Mouse (Mus musculus): ENCODE measurements around the gene Klhl31. TPM values are rescaled to one million over a fixed set of nuclear protein-coding genes. Genes with fewer than 3 reads are reported as not detected.

Gene Klhl31
- polyA plus RNA-seq, 1 experiment = not detected

DNA sequence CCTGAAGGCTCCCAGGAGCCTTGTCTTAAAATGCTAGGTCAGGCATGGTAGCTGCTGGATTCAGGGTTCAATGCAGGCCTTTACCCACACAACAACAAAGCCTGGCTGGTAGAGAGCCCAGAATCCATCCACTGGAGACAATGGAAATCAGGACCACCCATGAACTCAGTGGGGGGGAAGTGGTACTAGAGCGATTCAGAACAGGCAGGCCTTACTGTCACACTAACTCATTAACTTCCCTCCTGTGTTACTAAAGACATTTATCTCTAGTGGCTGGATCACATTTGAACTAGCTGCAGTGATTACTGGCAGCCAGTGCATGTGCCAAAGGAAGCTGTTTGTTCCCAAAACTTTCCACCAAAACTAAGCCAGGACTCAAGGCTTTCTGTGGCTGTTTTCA, 13.4 kb upstream of the Klhl31 start:
- WGBS = 89% methylated on average over 1 of the region's 1 CpGs
- no peak for DNase-seq (ENCODE audit: low read depth, low spot score)

DNA sequence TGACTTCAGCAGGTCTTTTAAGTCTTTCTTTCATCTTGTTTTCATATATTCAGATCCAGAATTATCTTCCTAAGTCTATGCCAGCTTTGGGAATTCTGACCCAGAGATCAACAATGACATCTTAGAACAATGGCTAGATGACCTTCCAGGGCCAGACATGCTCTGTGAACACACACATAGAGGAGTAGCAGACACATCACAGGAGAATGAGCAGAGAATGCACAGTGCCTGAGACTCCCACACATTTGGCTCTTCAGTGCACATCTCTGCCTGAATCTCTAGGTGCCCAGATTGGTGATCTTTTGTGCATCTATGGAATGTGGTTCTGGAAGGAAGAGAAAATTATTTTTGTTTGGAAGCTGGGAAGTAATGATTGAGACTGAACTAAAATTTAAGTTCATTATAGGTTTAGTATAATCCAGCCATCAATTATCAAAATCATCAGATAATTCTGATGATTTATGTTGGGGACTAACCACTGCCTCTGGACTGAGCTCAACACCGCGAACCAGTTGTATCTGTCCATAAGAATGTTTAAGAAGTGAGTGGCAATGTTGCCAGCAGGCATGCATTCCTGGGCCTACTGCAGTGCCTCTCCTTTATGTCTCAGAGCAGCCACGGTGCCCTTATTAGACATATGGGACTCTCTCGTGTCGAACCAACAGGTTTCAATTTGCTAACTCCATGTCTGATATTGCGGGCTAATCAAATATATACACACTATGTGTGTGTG, 12.8 kb upstream of the Klhl31 start:
- WGBS = 93% methylated on average over 6 of the region's 6 CpGs

DNA sequence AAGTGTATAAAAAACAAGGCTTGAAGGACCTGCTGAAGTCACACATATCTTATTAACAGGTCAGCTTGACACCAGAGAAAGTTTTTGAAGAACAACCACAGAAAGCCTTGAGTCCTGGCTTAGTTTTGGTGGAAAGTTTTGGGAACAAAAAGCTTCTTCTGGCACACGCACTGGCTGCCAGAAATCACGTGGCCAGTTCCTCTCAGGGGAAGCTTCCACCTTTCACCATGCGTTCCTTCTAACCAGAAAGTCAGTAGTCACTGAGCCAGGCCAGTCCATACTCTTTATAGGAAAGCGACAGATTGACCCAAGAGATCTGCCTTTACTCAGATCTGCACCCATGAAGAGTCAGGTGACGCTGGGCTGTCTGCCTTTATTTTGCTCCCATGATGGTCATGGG, 12.1 kb upstream of the Klhl31 start:
- WGBS = 85% methylated on average over 5 of the region's 5 CpGs
- no peak for DNase-seq (ENCODE audit: low read depth, low spot score)

More for the DNA sequence above, 12.8 kb upstream of the Klhl31 start:
- no peak for DNase-seq (ENCODE audit: low read depth, low spot score)

DNA sequence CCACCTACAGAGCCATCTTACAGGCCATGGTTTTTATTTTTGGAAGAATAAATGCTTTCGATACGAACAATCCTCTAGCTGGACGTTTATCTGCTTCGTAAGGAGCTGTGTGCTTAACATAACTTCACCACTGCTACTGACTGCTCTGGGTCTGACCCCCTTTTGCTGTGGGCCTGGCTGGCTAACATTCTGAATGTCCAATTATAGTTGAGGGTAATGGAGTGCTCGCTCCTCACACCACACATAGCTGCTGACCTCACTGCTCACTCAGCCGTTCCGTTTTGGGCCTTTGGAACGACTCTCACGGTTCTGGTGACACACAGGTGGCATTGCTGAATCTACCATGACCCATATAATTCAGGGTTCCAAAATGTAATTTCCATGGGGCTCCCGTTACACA, 7.6 kb upstream of the Klhl31 start:
- WGBS = 88% methylated on average over 10 of the region's 10 CpGs
- no peak for DNase-seq (ENCODE audit: low read depth, low spot score)

DNA sequence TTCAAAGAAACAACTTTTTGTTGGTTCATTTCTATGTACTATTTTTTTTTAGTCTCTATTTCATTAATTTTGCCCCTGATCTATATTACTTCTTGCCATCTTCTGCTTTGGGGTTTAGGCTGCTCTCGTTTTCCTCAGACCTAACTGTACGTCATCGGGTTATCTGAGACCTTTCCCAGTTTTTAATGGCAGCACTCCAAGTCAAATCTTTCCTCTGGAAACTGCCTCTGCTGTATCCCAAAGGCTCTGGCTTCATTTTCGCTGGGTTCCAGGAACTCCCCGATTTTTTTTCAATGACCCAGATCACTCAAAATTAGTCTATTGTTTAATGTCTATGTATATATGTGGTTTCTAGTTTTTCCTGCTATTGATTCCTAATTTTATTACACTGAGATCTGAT, 6.6 kb upstream of the Klhl31 start:
- WGBS = 20% methylated on average over 5 of the region's 5 CpGs

DNA sequence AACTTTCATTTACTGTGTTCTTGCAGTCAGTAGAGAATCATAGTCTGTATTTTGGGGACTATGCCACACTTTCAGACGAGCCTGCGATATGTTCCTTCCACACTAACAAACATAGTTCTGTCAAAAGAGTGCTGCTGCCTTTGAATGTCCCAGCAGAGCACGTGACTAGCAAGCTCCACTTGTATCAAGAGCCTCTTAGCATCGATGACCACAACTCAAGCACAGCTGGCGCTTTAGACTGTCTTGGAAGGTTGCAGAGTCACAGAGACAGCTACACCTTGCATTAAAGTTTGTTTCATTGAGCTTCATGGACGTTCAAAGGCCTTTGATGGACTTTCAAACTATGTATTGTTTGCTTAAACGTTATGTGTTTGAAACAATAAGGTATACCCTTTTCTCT, 5.5 kb upstream of the Klhl31 start:
- 84% methylated on average over 7 of the region's 7 CpGs for WGBS
- DNase-seq (ENCODE audit: low read depth, low spot score) = no peak

More for the DNA sequence above, 6.6 kb upstream of the Klhl31 start:
- DNase-seq (ENCODE audit: low read depth, low spot score) = no peak

DNA sequence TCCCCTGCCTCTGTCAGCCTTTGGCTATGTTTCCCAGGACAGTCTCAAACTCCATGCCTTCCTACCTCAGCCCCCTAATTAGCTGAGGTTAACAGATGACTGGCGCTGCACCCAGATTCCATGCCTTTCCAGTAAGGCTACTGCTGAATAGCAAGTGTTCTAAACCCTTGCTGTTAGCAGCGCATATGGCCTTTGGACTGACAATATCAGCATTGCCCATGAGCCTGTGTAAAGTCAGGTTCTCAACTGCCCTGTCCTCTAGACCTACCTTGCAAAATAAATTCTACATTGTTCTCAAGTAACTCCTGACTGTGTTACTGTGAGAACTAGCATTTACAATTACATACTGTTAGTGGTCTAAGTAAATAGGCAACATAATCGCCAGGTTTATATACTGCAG, 3.9 kb upstream of the Klhl31 start:
- DNase-seq (ENCODE audit: low read depth, low spot score) = no peak
- whole genome bisulfite sequencing = 64% methylated on average over 3 of the region's 3 CpGs

DNA sequence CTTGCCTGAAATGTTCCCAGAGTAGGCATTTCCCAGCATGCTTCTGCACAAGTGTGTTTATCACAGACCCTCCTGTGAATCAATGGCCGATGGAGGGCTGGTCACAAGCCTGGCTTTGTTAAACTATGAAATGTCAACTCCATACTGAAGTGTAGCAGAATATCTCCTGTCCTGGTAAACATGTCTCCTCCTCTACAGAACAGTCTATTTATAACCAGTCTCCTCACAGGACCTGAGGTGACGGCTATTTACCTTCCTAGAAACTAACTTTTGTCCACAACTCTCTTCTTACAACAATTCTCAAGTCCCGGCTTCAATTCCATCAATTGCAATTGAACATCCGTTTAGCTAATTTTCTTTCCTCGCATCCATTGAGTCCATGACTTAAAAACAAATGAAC, 297 bp upstream of the Klhl31 start:
- no peak for DNase-seq (ENCODE audit: low read depth, low spot score)
- WGBS = 85% methylated on average over 5 of the region's 5 CpGs

DNA sequence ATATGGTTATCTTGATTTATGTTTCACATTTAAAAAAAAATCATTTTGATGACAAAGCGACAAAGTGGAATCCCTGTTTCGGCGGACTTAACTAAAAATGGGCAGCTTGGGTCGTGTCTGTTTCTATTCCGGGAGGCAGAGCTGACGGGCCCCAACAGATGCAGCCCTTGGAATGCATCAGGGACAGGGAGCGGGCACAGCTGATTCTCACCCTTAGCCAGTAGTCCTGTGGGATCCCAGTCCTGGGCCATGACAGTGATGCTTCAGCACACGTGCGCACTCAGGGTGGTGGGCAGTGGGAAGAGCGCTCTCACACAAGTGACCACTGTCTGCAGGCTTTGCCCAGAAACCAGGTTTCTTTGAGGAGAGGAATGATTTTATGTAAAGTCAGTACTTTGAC, 1.1 kb downstream of the Klhl31 start:
- 88% methylated on average over 10 of the region's 10 CpGs for WGBS
- DNase-seq (ENCODE audit: low read depth, low spot score) = no peak

DNA sequence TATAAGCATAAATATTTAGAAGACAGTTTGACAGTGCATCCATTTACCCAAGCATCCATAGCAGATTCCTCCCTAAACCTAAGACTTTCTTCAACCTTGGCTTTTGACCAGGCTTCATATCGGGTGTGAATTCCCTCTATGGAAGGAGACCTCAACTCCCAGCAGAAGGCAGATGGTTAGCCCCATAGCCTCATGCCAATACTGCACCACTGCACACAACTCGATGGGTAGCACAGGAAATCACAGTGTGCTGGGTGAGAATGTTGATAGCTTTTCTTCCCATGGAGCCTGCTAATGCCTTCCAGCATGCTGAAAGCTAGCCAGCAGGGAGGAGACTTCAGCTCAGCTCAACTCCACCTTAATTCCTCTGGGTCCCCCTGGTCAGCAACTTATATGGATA, 8.9 kb downstream of the Klhl31 start:
- 64% methylated on average over 2 of the region's 2 CpGs for WGBS

DNA sequence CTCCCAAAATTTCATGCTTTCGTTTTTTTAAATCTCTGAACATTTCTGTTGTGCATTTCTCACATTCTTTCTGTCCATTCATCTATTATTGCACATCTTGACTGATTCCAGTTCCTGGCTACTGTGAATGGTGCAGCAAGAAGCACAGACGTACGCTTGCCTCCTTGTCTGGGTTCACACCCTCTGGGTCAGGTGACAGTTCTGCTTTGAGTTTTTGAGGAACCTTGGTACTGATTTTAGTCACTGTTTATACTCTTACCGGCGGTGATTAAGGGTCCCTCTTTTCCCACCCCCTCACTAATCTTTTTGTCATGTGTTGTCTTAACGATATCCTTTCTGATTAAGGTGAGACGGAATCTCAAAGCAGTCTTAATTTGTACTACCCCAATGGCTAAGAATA, 15.5 kb downstream of the Klhl31 start:
- DNase-seq (ENCODE audit: low read depth, low spot score) = no peak
- 63% methylated on average over 7 of the region's 7 CpGs for WGBS

More for the DNA sequence above, 8.9 kb downstream of the Klhl31 start:
- DNase-seq (ENCODE audit: low read depth, low spot score) = no peak

DNA sequence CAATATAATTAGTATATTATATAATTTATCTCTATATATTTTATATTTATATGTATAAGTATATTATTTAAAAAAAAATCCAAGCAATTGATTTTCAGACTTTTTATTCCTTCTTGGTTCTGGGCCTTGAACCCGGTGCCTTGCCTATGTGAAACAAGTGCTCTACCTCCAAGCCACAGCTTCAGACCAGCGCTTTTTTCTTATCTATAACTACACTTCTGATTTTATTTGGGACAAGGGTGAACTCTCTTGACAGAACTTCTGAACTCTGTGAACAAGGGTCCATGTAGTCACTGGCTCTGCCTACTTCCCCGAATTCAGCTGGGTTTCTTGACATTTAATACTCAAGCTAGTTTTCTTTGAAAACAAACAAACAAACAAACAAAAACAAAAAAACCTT, 17.6 kb downstream of the Klhl31 start:
- 75% methylated on average over 3 of the region's 3 CpGs for WGBS
- DNase-seq (ENCODE audit: low read depth, low spot score) = no peak

DNA sequence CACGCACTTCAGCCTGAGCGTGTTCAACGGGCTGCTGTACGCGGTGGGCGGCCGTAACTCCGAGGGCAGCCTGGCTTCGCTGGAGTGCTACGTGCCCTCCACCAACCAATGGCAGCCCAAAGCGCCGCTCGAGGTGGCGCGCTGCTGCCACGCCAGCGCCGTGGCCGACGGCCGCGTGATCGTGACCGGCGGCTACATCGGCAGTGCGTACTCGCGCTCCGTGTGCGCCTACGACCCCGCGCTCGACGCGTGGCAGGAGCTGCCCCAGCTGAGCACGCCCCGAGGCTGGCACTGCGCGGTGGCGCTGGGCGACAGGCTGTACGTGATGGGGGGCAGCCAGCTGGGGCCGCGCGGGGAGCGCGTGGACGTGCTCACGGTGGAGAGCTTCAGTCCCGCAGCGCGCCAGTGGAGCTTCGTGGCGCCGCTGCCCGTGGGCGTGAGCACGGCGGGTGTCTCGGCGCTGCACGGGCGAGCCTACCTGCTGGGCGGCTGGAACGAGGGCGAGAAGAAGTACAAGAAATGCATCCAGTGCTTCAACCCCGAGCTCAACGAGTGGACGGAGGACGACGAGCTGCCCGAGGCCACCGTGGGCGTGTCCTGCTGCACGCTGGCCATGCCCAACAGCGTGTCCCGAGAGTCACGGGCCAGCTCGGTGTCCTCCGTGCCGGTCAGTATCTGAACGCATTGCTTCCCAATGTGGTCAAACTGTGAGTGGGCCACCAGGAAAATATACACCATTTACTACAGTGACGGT, 19.1 kb downstream of the Klhl31 start:
- no peak for DNase-seq (ENCODE audit: low read depth, low spot score)
- whole genome bisulfite sequencing = under 1% methylated on average over 85 of the region's 85 CpGs

DNA sequence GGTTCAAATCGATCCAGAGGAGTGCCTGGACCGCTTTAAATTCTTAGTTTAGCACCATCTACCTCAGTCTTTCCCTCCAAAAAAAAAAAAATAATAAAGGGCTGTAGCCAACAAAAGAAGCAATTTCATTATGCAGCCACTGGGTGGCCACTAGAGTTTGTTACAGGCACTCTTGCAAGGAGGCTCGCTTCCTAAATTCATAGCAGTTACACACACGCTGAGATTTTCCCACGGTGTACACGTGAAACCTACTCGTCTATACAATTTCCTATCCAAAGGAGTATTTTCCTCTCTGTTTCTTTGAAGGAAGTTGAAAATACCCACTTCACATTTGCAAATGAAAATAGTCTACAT, 19.6 kb downstream of the Klhl31 start:
- no peak for DNase-seq (ENCODE audit: low read depth, low spot score)
- WGBS = under 1% methylated on average over 7 of the region's 7 CpGs

DNA sequence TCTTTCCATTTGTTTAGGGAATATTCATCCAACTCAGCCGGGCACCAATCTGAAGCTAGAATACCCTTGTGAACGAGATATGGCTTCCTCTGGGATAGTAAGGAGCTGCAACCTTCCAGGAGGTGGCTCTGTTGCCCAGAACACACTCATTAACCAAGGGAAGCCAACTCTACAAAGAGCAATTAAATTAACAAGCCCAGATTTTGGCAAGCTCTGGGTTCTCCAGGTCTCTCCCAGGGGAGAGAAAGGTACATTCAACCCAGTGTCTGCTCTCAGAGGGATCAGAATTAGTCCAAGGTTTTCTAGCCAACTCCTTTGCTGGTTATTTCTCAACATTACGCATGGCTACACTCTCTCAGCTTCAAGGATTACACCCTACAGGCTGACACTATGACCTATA, 26.6 kb downstream of the Klhl31 start:
- 40% methylated on average over 3 of the region's 3 CpGs for WGBS

DNA sequence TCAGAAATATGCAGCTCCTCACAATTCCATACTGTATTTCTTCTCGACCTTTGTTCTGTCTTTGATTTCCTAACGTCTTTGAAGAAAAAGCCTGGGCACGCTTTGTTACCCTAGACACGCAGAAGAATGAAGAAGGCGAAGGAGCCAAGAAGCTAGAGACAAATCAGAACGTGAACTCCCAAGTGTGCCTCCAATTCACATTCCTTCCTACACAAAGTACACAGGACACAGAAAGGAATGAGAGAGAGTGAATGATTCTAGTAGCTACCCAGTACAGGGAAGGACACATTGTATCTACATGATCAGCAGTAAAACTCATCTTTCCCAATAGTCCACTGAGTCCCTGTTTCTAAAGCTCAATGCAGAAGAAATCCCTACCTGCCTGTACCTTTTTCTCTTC, 33.8 kb downstream of the Klhl31 start:
- WGBS = 76% methylated on average over 6 of the region's 6 CpGs
- no peak for DNase-seq (ENCODE audit: low read depth, low spot score)

More for the DNA sequence above, 26.6 kb downstream of the Klhl31 start:
- DNase-seq (ENCODE audit: low read depth, low spot score) = no peak

DNA sequence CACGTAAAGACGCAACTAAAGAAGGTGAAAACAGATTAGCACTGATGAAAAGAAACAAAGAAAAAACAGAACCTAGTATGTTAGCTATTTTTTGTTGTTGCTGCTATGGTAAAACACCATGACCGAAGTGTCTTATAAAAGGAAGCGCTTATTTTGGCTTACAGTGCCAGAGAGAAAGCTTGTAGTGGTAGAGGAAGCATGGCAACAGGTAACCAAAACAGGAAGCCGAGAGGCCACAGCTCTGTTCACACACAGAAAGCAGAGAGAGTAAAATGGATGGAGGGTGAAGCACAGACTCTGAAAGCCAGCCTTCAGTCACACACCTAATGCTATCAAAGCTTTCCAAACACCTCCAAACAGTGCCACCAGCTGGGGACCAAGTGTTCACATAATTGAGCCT, 34.7 kb downstream of the Klhl31 start:
- 91% methylated on average over 5 of the region's 5 CpGs for WGBS

DNA sequence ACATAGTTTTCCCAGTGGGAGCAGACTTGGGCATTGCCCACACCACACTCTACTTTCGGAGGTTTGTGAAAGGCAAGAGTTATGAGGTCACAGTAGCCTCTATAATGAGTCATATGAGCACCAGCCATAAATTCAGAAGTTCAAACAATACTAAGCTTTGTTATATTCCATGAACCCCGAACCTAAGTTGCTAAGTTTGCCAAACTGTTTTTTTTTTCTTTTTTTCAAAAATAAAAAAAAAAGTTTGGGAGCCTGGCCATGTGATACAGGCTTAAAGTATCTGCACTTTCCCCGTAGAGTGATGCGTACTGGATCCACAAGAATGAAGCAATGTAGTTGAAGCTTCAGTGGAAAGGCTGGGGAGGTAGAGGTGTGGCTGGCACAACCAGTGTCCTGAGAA, 36.9 kb downstream of the Klhl31 start:
- DNase-seq (ENCODE audit: low read depth, low spot score) = no peak
- WGBS = 32% methylated on average over 4 of the region's 4 CpGs

More for the DNA sequence above, 34.7 kb downstream of the Klhl31 start:
- no peak for DNase-seq (ENCODE audit: low read depth, low spot score)

DNA sequence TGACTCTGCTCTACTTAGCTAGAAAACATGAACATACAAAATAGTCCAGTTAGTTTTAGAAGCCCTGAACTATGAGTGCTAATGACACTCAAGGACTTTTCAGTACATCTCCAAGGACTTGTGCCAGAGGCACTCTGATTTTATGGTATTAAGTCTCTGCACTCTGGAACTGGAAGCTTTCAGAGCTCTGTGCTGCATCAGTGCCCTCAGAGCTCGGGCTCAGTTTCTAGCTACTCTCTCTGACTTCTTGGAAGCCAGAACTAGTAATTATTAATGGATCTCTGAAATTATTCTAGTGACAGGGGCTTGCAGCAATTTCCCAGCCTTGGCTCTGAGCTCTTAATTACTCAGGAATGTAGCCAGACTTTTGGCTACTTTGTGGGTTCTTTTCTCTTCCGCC, 37.7 kb downstream of the Klhl31 start:
- WGBS = 82% methylated on average over 2 of the region's 2 CpGs

DNA sequence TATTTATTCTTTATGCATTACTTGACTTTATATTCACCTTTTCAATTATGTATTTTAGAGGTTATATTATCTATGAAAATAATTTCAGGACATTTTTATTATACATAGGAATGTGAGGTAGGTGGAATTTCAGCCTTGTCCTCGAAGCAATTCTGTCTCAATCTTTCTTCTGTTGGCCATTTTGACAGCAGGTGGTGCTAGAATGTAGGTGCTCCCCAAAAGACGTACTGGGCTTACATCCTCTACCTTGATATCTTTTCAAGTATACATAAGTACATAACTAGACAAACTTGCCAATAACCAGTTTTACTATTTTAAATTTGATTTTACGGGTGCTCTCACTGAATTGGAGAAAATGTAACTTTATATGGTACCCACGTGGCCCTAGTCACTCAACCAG, 48.6 kb downstream of the Klhl31 start:
- WGBS = 35% methylated on average over 4 of the region's 4 CpGs
- no peak for DNase-seq (ENCODE audit: low read depth, low spot score)

More for the DNA sequence above, 37.7 kb downstream of the Klhl31 start:
- no peak for DNase-seq (ENCODE audit: low read depth, low spot score)

DNA sequence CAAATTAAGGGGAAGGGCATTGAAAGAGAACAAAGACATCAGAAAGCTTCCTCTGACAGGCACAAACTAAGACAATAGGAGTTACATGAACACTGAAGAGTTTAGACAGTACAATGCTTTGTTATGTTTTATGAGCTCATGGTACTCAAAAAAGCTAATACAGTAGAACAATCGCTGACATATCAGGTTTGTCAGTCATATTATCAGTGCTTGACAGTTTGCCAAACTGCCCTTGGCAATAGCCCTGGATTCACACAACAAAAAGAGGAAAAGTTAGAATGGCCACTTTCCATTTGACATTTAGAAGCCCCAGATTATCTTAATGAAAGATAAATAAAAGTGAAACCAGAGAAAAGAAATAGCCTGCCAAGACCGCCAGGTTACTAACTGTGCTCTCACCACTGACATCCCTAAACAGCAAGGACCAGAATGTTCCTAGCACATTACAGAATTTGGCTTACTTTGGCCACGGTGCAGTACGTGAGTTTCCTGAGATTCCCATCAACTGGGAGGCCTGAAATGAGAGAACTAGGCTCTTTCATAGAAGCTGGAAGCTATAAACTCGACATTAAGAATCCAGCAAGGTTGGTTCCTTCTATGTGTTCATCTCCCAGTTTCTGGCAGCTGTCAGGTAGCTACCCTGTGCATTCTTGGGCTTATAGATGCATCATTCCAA, 49.7 kb downstream of the Klhl31 start:
- DNase-seq (ENCODE audit: low read depth, low spot score) = no peak
- 65% methylated on average over 5 of the region's 5 CpGs for WGBS
